Mouse (Mus musculus): Measurements from ENCODE around the gene Ksr2. TPM values are rescaled to one million over a fixed set of nuclear protein-coding genes. Genes with fewer than 3 reads are reported as not detected.
A peak's percentile ranks its signal among the peaks of the same experiment; 100 is the strongest.
"Not testable (repeated sequence)": the region's sequence is repeated elsewhere in the genome, so short reads cannot be mapped to it uniquely, and the experiment has no call there.

Ksr2 gene
- 0.92 and 2.1 TPM in 2 replicates for polyA plus RNA-seq (2016; fragmentation: Nextera tagmentation; extraction: Ambion mirVana)

DNA sequence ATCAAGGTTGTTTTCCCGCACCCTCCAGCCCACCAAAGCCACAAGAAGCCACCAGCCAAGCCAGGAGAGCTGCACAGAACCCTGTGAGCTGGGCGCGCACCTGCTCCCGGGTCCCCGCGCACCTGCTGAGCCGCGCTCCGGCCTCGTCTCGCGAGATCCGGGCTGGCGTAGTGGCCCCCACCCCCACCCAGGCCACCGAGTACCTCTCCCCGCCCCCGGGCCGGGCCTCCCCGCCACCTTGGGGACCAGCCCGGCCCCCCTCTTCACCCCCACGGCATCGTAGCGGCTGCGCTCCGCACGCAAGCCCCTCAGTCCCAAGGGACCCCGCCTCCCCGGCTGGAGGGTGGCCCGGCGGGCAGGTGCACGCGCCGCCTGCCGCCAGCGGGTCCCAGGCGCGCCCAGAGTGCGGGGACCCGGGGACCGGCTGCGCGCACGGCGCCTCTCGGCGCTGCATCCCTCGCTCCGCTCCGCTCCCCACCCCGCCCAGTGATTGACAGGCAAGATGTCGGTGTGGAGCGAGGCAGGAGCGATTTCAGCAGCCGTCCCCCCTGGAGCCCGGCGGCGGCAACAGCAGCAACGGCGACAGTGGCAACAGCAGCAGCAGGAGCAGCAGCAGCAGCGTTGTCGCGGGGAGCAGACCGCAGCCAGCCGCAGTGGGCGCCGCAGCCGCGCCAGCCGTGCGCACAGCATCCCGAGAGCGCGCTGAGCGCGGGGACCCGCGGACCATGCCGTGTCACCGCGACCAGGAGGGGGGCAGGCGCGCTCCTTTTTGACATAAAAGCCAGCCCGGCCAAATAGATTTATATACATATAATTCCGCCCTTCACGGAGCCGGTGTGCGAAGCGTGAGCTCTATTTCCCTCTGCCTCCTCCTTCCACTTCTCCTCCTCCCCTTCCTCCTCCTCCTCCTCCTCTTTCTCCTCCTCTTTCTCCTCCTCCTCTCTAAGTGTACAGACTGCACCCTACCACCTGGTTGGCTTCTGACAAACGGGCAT, at the start of gene Ksr2:
Gene Ksr2 (plus strand): TSS at position 494 of the 995 bp plus-strand sequence.
- no peaks in the 10 kb centered on the region for H3K36me3 ChIP-seq
- peak; percentile 85 for DNase-seq (ENCODE audit: low spot score)
- under 1% methylated on average over 89 of the region's 89 CpGs for WGBS
- no peaks in the 10 kb centered on the region for H3K9me3 ChIP-seq
- H3K27ac ChIP-seq = peak within 1 kb of the TSS; percentile 92
- H3K4me1 ChIP-seq (replicated peaks) = peaks cover 23% of the 10 kb centered on the region
- peaks cover 72% of the 10 kb centered on the region for H3K27me3 ChIP-seq (ENCODE audit: insufficient read depth, poor library complexity, severe bottlenecking)
- peak within 1 kb of the TSS; percentile 87 for H3K4me3 ChIP-seq

DNA sequence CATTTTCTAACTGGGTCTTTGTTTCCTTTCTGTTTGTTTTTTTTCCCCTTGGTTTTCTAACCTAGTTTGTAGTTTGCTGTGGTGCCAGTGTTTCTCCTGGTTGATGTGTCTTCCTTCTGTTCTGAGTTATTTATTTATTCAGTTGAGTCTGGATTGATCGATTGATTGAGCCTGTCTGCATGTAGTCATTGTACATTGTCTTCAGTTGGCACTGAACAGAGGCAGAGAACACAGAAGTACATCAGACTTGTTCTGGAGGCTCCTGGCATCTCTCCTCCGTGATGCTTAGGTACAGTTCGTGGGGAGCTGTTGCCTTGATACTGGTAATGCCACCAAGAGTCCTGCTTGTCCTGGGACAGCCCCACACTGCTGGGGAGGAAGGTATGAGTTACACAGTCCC, 49.0 kb upstream of the Ksr2 start:
- no peaks in the 10 kb centered on the region for H3K27me3 ChIP-seq (ENCODE audit: insufficient read depth, poor library complexity, severe bottlenecking)
- H3K9me3 ChIP-seq = no peaks in the 10 kb centered on the region
- no peak overlapping the region for H3K4me3 ChIP-seq
- H3K36me3 ChIP-seq = peaks cover 64% of the 10 kb centered on the region
- WGBS = 85% methylated on average over 3 of the region's 3 CpGs
- H3K27ac ChIP-seq = no peak overlapping the region
- DNase-seq (ENCODE audit: low spot score) = no peak
- peaks cover 34% of the 10 kb centered on the region for H3K4me1 ChIP-seq (replicated peaks)

DNA sequence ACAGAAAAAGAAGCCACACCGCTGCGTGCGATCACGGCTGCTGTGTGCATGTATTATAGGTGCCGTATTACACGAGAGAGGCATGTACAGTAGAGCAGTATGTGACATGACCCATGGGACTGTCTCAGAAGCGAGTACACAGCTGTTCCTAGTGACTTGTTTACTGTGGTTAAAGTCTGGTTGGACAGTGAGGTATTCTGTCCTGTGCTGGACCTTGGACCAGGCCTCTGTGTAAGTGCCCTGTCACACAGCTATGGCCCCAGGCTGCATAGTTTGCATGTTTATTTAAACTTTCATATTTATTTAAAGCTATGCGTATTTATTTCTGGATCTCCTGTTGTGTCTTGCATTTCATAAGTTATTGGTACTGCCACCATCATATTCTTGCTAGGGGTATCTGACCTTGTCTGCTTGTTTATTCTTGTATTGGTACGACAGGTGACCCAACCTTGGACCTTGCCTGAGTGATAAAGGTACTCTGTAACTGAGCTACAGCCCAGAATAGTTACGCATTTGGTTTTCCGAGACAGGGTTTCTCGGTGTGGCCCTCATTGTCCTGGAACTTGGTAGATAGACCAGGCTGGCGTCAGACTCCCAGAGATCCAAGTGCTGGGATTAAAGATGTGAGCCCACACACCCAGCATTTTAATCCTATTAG, 47.8 kb upstream of the Ksr2 start:
- H3K36me3 ChIP-seq = peaks cover 76% of the 10 kb centered on the region
- 93% methylated on average over 13 of the region's 13 CpGs for WGBS

DNA sequence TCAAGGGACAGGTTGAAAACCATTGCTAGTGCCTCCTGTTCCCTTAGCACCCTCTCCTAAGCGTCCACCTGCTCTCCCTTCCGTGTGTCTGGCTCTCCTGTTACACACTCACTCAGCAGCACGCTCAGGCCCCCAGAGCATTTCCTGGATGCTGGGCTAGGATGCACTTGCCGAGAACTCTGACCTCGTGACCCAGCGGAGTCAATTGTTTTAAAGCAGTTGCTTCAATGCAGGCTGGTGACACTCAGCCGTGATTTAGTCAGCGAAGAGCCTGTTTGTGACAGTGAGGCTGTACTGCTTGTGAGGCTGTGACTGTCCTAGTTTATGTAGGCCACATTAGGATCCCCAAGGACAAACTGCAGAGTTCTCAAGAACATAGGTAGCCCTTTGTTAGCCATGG, 46.6 kb upstream of the Ksr2 start:
- 54% methylated on average over 8 of the region's 8 CpGs for WGBS
- Histone ChIP-seq H3K27ac (no peak overlapping the region), H3K27me3 (ENCODE audit: insufficient read depth, poor library complexity, severe bottlenecking) (no peaks in the 10 kb centered on the region), H3K4me3 (no peak overlapping the region), H3K9me3 (no peaks in the 10 kb centered on the region), H3K4me1 (replicated peaks) (peaks cover 18% of the 10 kb centered on the region), H3K36me3 (peaks cover 88% of the 10 kb centered on the region)
- no peak for DNase-seq (ENCODE audit: low spot score)

More for the DNA sequence above, 47.8 kb upstream of the Ksr2 start:
- no peaks in the 10 kb centered on the region for H3K9me3 ChIP-seq
- peaks cover 22% of the 10 kb centered on the region for H3K4me1 ChIP-seq (replicated peaks)
- no peak overlapping the region for H3K4me3 ChIP-seq
- no peak for DNase-seq (ENCODE audit: low spot score)
- no peak overlapping the region for H3K27ac ChIP-seq
- no peaks in the 10 kb centered on the region for H3K27me3 ChIP-seq (ENCODE audit: insufficient read depth, poor library complexity, severe bottlenecking)

DNA sequence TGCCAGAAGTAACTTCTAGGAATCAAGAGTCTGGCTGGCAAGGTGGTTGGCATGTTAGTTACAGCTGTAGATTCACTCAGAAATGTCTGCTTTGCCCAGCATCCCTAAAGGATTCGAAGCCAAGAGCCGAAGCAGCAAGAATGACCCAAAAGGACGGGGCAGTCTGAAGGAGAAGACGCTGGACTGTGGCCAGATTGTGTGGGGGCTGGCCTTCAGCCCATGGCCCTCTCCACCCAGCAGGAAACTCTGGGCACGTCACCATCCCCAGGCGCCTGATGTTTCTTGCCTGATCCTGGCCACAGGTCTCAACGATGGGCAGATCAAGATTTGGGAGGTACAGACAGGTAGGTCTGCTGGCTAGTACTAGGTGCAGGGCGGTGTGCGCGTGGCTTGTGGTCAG, 43.2 kb upstream of the Ksr2 start:
- Histone ChIP-seq H3K4me1 (replicated peaks) (peaks cover 11% of the 10 kb centered on the region), H3K36me3 (peaks cover 98% of the 10 kb centered on the region), H3K9me3 (no peaks in the 10 kb centered on the region), H3K27ac (no peak overlapping the region), H3K4me3 (no peak overlapping the region), H3K27me3 (ENCODE audit: insufficient read depth, poor library complexity, severe bottlenecking) (no peaks in the 10 kb centered on the region)
- DNase-seq (ENCODE audit: low spot score) = no peak
- WGBS = 94% methylated on average over 10 of the region's 10 CpGs

DNA sequence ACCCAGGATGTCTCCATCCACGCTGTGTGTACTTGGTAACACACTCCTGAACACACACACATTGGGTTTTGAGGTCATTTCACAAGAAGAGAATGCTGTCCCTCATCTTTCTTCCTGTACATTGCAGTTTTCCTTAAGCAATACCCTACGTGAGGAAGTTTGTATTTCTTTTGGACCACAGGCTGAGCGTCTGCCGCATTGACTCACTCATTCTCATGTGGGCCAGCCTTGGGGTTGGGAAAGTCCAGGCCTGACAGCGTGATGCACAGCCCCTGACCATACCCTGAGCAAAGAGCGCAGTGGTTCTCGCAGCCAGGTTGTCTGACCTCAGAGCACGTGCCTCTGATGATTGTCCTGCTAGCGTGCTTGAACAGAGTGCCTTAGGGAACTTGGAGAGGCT, 40.4 kb upstream of the Ksr2 start:
- Histone ChIP-seq H3K4me3 (no peak overlapping the region), H3K36me3 (peaks cover 100% of the 10 kb centered on the region), H3K9me3 (no peaks in the 10 kb centered on the region), H3K27me3 (ENCODE audit: insufficient read depth, poor library complexity, severe bottlenecking) (no peaks in the 10 kb centered on the region), H3K4me1 (replicated peaks) (no peaks in the 10 kb centered on the region), H3K27ac (no peak overlapping the region)
- WGBS = 90% methylated on average over 9 of the region's 9 CpGs
- DNase-seq (ENCODE audit: low spot score) = no peak

DNA sequence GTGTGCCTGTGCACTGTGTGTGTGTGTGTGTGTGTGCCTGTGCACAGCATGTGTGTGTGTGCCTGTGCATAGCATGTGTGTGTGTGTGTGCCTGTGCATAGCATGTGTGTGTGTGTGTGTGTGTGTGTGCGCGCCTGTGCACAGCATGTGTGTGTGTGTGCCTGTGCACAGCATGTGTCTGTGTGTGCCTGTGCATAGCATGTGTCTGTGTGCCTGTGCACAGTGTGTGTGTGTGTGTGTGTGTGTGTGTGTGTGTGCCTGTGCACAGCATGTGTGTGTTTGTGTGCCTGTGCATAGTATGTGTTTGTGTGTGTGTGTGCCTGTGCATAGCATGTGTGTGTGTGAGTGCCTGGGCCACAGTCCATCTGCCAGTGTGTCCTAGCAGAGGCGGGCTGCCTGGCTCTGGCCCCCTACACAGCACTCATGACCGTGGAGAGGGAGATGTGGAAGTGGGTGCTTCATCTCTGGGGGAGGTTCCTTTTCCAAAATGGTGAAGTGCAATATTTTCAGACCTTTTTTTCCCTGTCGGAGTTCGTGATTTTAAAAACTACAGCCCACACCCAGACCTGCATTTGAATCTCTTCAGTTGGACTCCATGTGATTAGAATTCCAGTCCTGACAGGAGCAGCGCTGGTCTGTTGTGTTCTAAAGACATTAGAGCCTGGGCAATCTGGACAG, 39.3 kb upstream of the Ksr2 start:
- Histone ChIP-seq H3K4me3 (no peak overlapping the region), H3K27ac (no peak overlapping the region), H3K27me3 (ENCODE audit: insufficient read depth, poor library complexity, severe bottlenecking) (no peaks in the 10 kb centered on the region), H3K36me3 (peaks cover 100% of the 10 kb centered on the region), H3K4me1 (replicated peaks) (no peaks in the 10 kb centered on the region), H3K9me3 (no peaks in the 10 kb centered on the region)
- 94% methylated on average over 7 of the region's 7 CpGs for WGBS
- no peak for DNase-seq (ENCODE audit: low spot score)

DNA sequence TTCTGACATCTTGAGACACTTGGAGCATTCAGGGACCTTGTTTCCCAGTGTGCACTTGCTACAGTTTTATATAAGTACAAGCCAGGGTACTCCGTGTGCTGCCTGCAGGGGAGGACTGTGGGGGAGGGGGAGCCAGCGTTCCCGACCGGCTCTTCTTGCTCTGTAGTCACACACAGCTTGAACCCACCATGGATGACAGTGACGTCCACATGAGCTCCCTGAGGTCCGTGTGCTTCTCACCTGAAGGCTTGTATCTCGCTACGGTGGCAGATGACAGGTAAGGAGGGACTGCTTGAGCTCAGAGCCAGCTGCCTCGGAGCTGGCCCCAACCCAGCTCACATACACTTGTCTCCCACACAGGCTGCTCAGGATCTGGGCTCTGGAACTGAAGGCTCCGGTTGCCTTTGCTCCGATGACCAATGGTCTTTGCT, 37.5 kb upstream of the Ksr2 start:
- no peaks in the 10 kb centered on the region for H3K4me1 ChIP-seq (replicated peaks)
- no peaks in the 10 kb centered on the region for H3K9me3 ChIP-seq
- WGBS = 85% methylated on average over 11 of the region's 11 CpGs
- no peak overlapping the region for H3K4me3 ChIP-seq
- H3K27me3 ChIP-seq (ENCODE audit: insufficient read depth, poor library complexity, severe bottlenecking) = no peaks in the 10 kb centered on the region
- H3K36me3 ChIP-seq = peaks cover 100% of the 10 kb centered on the region
- no peak for DNase-seq (ENCODE audit: low spot score)
- no peak overlapping the region for H3K27ac ChIP-seq

DNA sequence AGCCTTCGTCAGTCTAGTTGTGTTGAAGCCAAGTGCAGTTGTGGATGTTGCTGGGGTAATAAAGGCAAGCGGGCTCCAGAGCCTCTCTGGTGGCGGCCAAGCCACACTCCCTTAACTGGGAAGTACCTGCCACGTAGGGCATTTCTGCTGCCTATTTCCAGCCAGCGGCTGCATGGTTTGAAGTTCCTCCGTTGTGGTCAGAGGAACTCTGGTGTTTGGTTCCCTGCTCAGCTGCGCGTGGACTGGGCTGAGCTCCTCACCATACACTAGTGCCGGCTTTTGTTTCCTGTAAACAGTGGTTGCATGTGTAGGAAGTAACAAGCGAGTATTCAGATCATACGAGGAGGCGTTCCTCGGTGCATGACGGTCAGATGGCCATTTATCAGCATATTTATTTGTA, 36.1 kb upstream of the Ksr2 start:
- H3K36me3 ChIP-seq = peaks cover 100% of the 10 kb centered on the region
- not testable (repeated sequence) for H3K9me3 ChIP-seq; H3K4me1 ChIP-seq (replicated peaks); DNase-seq (ENCODE audit: low spot score); H3K4me3 ChIP-seq; H3K27ac ChIP-seq; H3K27me3 ChIP-seq (ENCODE audit: insufficient read depth, poor library complexity, severe bottlenecking)
- 94% methylated on average over 14 of the region's 14 CpGs for WGBS

DNA sequence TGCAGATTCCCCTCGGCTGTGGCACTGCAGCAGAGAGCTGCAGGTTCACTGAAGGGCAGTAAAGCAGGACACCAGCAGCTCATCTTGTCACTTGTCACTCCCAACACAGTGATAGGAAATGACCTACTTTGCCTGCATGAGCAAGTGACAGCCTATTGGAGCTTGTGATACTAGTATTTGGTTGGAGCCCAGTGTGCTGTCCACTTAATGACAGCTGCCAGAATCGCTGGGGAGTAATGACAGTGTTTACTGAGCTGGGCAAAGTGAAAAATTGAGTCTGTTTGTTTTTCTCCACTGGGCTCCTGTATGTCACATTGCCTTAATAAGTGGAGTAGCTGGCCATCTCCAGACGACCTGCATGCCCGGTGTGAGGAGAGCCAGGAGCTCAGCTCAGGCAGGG, 33.6 kb upstream of the Ksr2 start:
- peaks cover 100% of the 10 kb centered on the region for H3K36me3 ChIP-seq
- no peak for DNase-seq (ENCODE audit: low spot score)
- H3K27me3 ChIP-seq (ENCODE audit: insufficient read depth, poor library complexity, severe bottlenecking) = no peaks in the 10 kb centered on the region
- 87% methylated on average over 4 of the region's 4 CpGs for WGBS
- H3K4me3 ChIP-seq = no peak overlapping the region
- no peak overlapping the region for H3K27ac ChIP-seq
- H3K4me1 ChIP-seq (replicated peaks) = 0 out of 2 replicates have a peak, but pooled peaks cover 3% of the 10 kb centered on the region
- H3K9me3 ChIP-seq = no peaks in the 10 kb centered on the region

DNA sequence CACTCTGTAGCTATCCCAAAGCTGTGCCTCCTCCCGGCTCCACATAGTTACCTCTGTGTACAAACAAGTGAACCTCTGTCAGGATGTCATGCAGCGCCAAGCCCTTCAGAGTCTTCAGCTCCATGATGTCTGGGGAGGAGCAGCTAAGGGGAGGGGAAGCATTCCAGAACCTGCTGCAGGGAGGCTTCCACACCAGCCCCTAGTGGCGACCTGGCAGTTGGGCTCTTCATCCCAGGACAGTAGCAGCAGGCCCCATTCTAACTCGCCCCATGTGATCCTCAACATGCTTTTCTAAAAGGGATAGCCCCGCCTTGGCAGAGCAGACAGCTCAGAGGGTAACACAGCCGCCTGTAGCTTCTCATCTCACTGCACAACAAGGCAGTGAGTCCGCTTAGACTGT, 32.0 kb upstream of the Ksr2 start:
- 83% methylated on average over 7 of the region's 7 CpGs for WGBS

DNA sequence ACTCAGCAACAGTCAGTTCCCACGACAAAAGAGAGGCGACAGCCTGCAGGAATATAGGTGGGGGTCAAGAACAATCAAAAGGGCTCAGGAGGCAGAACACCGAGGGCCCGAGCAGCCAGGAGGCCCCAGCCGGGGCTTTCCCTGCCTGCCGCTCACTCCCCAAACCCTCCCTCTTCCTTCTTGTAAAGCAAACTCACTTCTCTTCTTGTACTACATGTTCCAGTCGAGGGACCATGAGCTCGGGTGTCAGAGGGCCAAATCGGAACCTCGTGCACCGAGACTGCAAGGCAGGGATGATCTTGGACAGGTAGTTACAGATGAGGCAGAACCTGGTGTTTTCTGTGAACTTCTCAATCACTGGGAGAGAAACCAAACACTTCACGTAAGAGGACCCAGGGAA, 30.6 kb upstream of the Ksr2 start:
- no peak overlapping the region for H3K4me3 ChIP-seq
- no peak overlapping the region for H3K27ac ChIP-seq
- no peak for DNase-seq (ENCODE audit: low spot score)
- no peaks in the 10 kb centered on the region for H3K27me3 ChIP-seq (ENCODE audit: insufficient read depth, poor library complexity, severe bottlenecking)
- peaks cover 88% of the 10 kb centered on the region for H3K36me3 ChIP-seq
- no peaks in the 10 kb centered on the region for H3K9me3 ChIP-seq
- peaks cover 15% of the 10 kb centered on the region for H3K4me1 ChIP-seq (replicated peaks)
- WGBS = 75% methylated on average over 12 of the region's 12 CpGs

More for the DNA sequence above, 32.0 kb upstream of the Ksr2 start:
- Histone ChIP-seq H3K4me1 (replicated peaks) (0 out of 2 replicates have a peak, but pooled peaks cover 3% of the 10 kb centered on the region), H3K27ac (no peak overlapping the region), H3K4me3 (no peak overlapping the region), H3K9me3 (no peaks in the 10 kb centered on the region), H3K27me3 (ENCODE audit: insufficient read depth, poor library complexity, severe bottlenecking) (no peaks in the 10 kb centered on the region), H3K36me3 (peaks cover 99% of the 10 kb centered on the region)
- no peak for DNase-seq (ENCODE audit: low spot score)

Measured in hindbrain, embryonic 10.5 days (tissue).